Mouse (Mus musculus): ENCODE measurements around the gene Col4a2. TPM values are rescaled to one million over a fixed set of nuclear protein-coding genes. Genes with fewer than 3 reads are reported as not detected.
"Not testable (repeated sequence)": the region's sequence is repeated elsewhere in the genome, so short reads cannot be mapped to it uniquely, and the experiment has no call there.

The Col4a2 gene
- polyA plus RNA-seq, 1 experiment from 2014 or later = 56.3 TPM

DNA sequence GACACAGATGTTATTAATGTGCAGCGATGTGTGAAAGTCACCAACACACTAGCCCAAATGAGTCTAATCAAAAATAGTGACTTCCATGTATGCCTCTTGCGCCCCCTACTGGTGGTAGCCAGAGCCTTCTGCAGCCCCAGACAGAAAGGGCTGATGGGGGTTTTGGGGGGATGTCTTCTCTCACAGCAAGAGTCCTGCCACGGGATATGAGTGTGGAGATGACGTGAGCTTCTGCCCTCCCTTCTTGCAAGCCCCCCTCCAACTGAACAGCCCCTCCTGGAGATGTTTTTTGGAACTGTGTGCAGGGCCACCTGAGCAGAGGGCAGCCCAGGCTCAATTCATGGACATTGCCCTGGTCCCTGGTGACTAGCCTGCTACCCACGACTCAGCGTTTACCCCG lies 173.5 kb downstream of the Col4a2 start:
- Histone ChIP-seq H3K27me3 (peaks cover 34% of the 10 kb centered on the region), H3K36me3 (no peaks in the 10 kb centered on the region), H3K27ac (no peak overlapping the region), H3K4me2 (replicated peaks) (no peak overlapping the region), H3K4me1 (no peaks in the 10 kb centered on the region), H3K4me3 (no peak overlapping the region), H3K9me3 (no peaks in the 10 kb centered on the region), H3K9ac (no peak overlapping the region)
- no peak for ATAC-seq (ENCODE audit: low FRiP score, low read depth)
- 20% methylated on average over 7 of the region's 7 CpGs for WGBS

DNA sequence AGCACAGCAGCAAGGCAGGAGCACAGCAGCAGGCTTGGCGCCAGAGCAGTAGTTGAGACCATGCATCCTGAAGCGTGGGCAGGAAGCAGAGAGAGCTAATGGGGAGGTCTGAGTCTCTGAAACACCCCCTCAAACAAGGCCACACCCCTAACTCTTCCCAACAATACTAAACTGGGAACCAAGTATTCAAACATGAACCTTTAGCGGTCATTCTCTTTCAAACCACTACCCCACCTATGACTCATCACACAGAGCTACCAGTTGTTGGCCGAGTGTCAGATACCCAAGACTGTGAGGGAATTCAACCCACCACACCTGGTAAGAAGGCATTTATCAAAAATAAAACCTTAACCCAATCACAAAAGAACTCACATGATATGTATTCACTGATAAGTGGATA lies 174.6 kb downstream of the Col4a2 start:
- H3K4me1 ChIP-seq = no peaks in the 10 kb centered on the region
- H3K27ac ChIP-seq = no peak overlapping the region
- no peak overlapping the region for H3K9ac ChIP-seq
- H3K4me3 ChIP-seq = no peak overlapping the region
- ATAC-seq (ENCODE audit: low FRiP score, low read depth) = no peak
- H3K9me3 ChIP-seq = no peaks in the 10 kb centered on the region
- no peak overlapping the region for H3K4me2 ChIP-seq (replicated peaks)
- WGBS = 73% methylated on average over 4 of the region's 4 CpGs
- H3K27me3 ChIP-seq = peaks cover 29% of the 10 kb centered on the region
- H3K36me3 ChIP-seq = no peaks in the 10 kb centered on the region

DNA sequence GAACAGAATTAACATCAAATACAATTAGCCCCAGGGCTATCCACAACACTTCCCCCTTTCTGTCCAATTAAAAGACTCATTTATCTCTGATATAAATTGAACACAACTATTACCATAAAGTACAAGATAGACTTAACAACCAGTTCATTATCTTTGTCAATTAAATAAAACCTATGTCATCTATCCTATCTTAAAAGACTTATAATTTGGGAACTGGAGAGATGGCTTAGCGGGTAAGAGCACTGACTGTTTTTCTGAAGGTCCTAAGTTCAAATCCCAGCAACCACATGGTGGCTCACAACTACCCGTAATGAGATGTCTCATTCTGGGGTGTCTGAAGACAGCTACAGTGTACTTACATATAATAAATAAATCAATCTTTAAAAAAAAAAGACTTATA lies 179.7 kb downstream of the Col4a2 start:
- H3K4me1 ChIP-seq; H3K27ac ChIP-seq; H3K9ac ChIP-seq; H3K36me3 ChIP-seq; H3K4me3 ChIP-seq; H3K9me3 ChIP-seq; H3K4me2 ChIP-seq (replicated peaks); ATAC-seq (ENCODE audit: low FRiP score, low read depth): not testable (repeated sequence)
- H3K27me3 ChIP-seq = peaks cover 35% of the 10 kb centered on the region
- WGBS = 83% methylated on average over 2 of the region's 2 CpGs

DNA sequence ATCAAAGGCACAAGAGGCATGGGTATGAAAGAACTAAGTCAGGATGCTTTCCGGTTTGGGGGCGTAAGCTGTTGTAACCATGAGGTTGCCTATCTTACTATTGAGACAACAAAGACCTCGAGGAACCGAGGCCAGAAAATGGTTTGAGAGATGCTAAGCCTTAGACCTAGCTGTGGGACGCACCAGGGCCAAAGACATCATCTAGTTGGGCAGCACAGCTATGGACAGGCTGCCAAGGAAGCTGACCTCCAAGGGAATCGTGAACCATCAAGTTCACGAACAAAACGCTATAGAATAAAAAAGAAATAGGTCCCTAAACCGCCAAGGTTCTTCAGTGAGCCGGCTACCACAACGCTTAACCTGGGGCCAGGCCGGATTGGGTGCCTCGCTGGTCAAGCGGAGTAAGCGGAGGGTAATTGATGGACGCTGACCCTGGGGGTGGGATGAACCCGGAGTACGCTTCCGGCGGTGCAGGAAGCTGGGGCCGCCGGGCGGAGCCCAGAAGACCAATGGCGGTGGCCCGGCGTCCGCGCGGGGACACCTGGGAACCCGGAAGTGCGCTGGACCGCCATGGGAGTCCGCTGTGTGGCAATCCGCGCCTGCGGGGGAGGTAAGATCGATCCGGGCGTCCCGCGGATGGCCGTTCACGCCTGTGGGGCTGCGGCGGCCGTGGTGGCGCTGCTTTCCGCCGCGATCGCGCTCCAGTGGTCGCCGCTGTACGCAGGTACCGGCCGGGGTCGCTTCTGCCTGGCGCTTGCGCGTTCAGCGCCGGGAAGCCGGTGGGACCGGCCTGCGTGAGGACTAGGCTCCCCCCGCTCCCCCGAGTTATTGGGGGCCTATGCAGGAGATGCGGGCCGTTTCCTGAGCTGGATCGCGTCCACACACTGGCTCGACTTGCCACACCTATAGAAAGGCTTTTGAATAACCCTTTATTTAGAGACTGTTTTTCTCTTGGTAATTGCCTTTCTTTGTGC lies 184.7 kb downstream of the Col4a2 start, which contains the start of gene Naxd:
TSS of gene Naxd (plus strand) at position 490 of the 974 bp plus-strand sequence.
- H3K36me3 ChIP-seq = peaks cover under 1% of the 10 kb centered on the region
- H3K27me3 ChIP-seq = peaks cover 10% of the 10 kb centered on the region; the same call in 1 of the 2 replicates
- peaks cover 24% of the 10 kb centered on the region for H3K4me1 ChIP-seq
- H3K9ac ChIP-seq = peak within 1 kb of the TSS; percentile 83
- no peaks in the 10 kb centered on the region for H3K9me3 ChIP-seq
- peak; percentile 97 for ATAC-seq (ENCODE audit: low FRiP score, low read depth)
- H3K27ac ChIP-seq = peak within 1 kb of the TSS; percentile 69; the same call in 1 of the 2 replicates
- H3K4me3 ChIP-seq = peak within 1 kb of the TSS; percentile 92
- peak within 1 kb of the TSS; percentile 83 for H3K4me2 ChIP-seq (replicated peaks)
- WGBS = 4% methylated on average over 72 of the region's 73 CpGs

DNA sequence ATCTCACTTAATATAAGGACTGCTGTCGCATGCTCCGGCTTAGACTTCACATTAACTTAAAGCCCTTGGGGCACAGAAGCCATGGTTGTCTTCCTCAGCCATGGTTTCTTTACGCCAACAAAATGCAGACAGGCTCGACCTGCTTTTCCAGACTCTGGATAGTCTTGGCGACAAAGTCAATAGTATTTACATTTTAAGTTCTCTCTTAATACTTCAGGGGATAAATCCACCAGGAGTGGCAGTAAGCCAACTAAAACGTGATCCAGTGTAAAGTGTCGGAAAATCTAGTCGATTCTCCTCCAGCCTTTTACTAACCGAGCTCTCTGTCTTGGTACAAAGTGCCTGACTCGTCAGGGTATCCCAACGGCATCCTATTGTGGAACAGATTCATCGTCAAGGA lies 185.7 kb downstream of the Col4a2 start:
- Histone ChIP-seq H3K4me2 (replicated peaks) (peak overlapping the region; percentile 83), H3K27me3 (peaks cover 10% of the 10 kb centered on the region; the same call in 1 of the 2 replicates), H3K36me3 (peaks cover 11% of the 10 kb centered on the region), H3K4me1 (peaks cover 24% of the 10 kb centered on the region), H3K9ac (0 out of 2 replicates have a peak overlapping the region, but pooled peaks have one; percentile 83), H3K4me3 (peak overlapping the region; percentile 92), H3K27ac (no peak overlapping the region), H3K9me3 (no peaks in the 10 kb centered on the region)
- no peak for ATAC-seq (ENCODE audit: low FRiP score, low read depth)
- WGBS = 74% methylated on average over 12 of the region's 12 CpGs

Other genes with a start within 250 kb of the Col4a2 start
- 113 and 115 TPM in 2 replicates for gene Col4a1, start within 50 bp of the Col4a2 start, polyA plus RNA-seq (2015; fragmentation: Nextera tagmentation; extraction: Ambion mirVana)
- gene Rab20, start 165.9 kb downstream of the Col4a2 start, polyA plus RNA-seq (2015; fragmentation: Nextera tagmentation; extraction: Ambion mirVana) = 1.6 and 1.7 TPM in 2 replicates
- gene Naxd, start 184.7 kb downstream of the Col4a2 start, polyA plus RNA-seq (2015; fragmentation: Nextera tagmentation; extraction: Ambion mirVana) = 128 and 132 TPM in 2 replicates
- gene Cars2, start 238.0 kb downstream of the Col4a2 start, polyA plus RNA-seq (2015; fragmentation: Nextera tagmentation; extraction: Ambion mirVana) = 23.3 and 25.3 TPM in 2 replicates
- 37.9 and 42.5 TPM in 2 replicates for gene Ing1, start 242.8 kb downstream of the Col4a2 start, polyA plus RNA-seq (2015; fragmentation: Nextera tagmentation; extraction: Ambion mirVana)